Mouse (Mus musculus): ENCODE data around the gene Tmc7.

The Tmc7 gene

DNA sequence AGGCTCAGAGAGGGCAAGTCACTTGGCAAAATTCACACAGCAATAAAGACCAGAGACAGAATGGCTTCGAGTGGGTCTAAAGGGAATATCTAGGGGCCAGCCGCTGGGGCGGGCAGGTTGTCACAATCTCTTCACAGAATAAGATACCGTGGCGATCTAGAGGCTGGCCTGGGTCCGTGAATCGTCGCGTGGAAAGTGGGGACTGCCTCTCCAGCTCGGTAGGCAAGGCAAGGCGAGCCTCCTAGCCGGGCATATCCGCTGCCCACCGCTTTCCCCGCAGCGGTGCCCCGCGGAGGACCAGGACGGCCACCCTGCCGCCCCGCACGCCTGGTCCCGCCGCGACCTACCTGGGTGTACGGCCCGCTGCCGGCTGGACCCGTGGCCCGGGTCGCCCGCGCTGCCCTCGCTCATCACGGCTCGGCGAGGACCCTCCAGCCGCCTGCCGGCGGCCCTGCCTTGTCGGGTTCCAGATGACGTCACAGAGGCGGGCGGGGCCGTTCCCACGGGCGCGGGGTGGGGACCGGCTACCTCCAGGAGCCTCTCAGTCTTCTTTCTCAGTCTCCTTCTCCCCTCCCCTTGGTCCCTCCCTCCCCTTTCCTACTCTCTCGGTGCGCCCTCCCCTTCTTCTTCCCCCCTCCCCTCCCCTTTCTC lies at the start of gene Tmc7:
TSS of gene Tmc7 (minus strand) at position 480 of the 651 bp plus-strand sequence.
- DNase-seq (ENCODE audit: inconsistent ontology term): peak; percentile 84

DNA sequence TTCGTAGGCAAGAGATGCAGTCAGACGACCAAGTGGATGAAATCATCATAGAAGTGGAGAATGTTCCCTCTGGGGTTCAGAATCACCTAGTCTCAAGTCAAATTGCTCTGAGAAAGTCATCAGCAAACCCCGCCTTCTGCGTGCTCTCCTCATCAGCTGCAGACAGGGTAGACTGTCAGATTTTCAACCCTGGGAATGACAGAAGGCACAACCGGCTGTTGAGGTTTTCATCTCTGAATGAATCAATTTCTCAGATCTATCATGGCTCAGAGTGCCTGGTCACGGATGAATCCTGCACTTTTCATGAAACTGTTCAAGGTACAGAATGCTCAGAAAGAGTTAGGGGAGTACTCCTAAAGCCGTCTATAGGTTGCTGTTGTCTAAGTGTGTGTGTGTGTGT lies 49.4 kb upstream of the Tmc7 start:
- no peak for DNase-seq (ENCODE audit: inconsistent ontology term)

DNA sequence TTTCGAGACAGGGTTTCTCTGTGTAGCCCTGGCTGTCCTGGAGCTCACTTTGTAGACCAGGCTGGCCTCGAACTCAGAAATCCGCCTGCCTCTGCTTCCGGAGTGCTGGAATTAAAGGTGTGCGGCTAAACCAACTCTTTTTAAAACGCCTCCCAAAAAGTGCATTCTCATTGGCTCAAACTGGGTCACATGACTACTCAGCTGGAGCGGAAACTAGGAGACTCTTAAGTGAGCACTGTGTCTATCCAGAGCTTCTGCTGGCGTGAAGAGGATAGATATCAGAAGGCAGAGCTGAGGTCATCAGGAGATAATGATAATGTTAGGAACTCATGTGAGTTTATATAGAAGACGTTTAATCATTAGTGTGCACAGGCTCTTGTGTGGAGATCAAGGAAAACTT lies 48.6 kb upstream of the Tmc7 start:
- DNase-seq (ENCODE audit: inconsistent ontology term): no peak

DNA sequence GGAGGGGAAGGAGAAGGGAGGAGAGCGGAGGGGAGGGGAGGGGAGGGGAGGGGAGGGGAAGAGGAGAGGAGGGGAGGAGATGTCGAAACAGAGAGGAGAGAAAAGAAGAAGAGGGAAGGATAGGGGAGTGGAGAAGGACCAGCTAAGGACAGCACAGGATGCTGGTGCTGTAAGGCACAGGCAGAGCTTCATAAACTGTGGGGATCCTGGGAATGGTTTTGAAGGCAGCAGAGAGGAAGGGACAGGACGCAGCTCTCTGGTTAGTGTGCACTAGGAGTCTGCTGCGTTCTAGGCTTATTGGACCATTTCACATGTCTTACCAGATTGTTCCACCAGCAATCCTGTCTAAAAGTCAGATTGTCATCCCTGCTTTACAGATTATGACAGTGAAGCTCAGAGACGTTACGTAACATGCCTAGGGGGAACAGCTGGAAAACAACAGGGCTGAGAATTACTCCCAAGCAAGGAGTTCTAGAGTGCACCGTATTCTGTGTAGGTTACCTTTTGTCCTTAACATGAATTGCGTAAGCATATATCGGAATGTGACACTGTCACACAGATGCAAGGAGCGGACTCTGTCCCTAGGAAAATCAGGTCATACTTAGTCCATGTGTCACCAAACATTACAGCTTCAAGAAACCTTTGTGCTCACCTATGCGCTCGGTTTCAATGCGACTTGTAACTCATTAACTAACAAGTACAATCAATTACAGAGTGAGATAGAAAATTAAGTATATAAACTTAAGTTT lies 43.2 kb upstream of the Tmc7 start:
- DNase-seq (ENCODE audit: inconsistent ontology term): no peak

DNA sequence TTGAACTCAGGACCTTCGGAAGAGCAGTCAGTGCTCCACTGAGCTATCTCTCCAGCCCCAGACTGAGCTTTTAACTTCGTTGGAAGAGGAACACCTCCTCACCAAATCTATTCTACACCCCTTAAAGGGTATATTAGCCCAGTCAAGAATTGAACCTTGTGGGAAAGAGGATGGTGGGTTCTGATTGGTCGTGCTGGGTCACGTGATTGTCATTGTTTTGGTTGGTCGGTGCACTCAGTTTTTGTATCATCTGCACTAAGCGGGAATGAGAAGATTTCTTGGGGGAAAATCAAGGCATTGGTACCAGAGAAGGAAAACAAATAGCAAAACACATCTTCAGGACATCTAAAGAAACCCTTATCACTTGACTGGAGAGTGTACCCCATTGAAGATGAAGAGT lies 36.6 kb upstream of the Tmc7 start:
- no peak for DNase-seq (ENCODE audit: inconsistent ontology term)

DNA sequence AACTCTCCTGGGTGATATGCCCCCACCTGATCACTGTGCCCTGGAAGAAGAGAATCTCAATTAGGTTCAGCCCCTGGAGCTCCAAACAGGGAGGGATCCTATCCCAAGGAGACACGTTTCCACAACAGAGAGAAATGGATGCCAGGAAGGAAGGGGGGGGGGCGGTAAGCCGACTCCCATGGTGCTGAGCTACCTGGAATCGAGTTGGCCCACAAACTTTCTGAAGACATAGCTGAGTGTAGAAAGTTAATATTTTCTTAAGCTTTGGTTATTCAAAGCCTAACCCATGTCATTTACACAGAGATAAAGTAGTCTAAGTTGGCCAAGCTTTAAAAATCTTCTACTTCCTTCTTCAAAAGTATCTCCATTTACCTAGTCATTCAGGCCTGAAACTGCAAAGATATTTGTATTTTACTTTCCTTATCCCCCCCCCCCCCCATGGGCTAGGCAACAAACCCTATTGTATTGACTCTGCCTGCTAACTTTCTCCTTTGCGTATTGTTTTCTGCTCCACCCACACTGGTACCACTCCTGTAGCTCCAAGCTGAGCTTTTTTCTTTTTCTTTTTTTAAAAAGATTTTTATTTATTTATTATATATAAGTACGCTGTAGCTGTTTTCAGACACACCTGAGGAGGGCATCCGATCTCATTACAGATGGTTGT lies 35.8 kb upstream of the Tmc7 start:
- no peak for DNase-seq (ENCODE audit: inconsistent ontology term)

DNA sequence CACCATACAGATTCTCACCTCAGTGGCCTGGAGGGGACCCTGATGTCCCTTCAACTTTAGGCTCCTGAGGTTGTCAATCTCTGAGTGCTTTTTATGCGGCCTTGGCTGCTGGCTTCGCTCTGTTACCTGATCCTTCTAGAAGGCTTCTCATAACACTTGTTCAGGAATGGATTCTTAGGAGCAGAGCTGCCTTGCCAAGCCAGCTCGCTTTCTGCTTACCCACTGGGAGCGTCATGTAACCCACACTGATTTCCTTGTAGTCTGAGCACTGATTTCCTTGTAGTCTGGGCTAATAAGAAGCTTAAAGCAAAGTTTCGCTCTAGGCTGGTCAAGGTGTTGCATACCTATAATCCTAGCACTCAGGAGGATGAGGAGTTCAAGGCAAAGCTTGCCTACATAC lies 33.6 kb upstream of the Tmc7 start:
- DNase-seq (ENCODE audit: inconsistent ontology term): no peak

DNA sequence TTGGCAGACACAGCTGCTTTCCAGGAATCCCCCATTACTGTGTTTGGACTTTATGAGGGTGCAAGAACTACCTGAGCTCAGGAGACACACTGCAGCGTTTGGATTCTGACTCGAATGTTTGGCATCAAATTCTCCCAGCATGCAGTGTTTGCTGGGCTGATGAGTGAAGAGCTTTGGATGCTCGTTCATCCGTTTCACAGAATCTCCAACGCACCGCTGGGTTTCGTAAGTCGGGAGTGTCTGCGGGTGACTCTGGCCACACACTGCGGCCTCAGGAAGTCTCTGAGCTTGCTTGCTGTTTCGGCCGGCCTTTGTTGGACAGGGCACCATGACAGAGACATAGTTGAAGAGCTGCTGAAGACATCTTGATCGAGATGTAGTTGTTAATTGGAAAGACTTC lies 29.5 kb upstream of the Tmc7 start:
- peak; percentile 56 for DNase-seq (ENCODE audit: inconsistent ontology term)

DNA sequence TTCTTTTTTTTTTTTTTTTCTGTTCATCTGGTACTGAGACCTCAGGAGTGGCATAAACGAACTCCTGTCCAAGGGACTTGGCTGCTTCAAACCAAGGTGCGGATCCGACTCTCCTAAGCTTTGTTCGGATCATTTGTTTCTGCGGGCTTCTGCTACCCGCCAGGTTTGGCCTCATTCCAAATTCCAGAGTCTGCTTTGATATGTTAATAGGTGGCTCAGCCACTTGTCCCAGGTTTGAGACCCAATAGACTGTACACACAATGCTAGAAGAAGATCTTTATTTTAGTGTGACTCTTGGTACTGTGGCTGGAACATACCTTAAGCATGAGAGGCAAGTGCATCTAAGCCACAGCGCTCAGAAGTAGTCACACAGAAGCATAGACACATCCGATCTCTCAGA lies 27.4 kb upstream of the Tmc7 start:
- DNase-seq (ENCODE audit: inconsistent ontology term): no peak

DNA sequence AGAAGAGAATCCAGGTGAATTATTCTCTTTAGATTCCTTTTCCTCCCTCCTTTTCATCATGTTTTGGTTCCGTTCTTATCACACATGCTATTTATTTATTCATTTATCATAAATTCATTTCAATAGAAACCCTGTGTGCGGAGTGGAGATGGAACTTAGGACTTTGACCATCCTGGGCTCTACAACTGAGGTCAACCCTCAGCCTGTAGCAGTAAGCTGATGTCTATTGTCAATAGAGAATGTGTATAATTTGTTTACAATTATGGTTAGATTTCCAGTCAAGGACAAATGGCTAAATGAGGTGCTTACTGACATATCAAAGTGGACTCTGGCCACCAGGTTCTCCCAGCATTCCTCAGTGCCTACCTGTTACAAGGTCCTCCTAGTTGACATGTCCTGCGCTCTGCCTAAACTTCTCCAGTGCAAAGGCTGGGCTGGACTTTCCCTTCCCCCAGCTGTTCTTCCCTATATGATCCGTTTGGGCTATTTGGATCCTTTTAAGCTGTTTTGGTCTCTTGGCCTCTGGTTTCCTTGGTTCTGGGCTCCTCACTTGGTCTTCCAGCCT lies 26.7 kb upstream of the Tmc7 start:
- DNase-seq (ENCODE audit: inconsistent ontology term): no peak

DNA sequence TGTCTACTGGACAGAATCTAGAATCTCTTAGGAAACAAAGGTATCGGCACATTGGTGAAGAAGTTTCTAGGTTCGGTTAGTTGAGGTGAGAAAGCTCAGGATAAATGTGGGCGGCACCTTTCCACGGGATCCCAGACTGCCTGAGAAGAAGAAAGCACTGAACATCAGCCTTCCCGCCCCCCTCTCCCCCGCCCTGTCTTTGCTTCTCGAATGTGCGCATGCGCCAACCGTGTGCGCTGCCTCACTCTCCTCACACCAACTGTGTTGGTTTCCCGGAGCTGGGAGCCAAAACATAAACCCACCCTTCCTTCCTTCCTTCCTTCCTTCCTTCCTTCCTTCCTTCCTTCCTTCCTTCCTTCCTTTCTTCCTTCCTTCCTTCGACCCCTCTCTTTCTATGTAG lies 26.2 kb upstream of the Tmc7 start:
- DNase-seq (ENCODE audit: inconsistent ontology term): no peak

DNA sequence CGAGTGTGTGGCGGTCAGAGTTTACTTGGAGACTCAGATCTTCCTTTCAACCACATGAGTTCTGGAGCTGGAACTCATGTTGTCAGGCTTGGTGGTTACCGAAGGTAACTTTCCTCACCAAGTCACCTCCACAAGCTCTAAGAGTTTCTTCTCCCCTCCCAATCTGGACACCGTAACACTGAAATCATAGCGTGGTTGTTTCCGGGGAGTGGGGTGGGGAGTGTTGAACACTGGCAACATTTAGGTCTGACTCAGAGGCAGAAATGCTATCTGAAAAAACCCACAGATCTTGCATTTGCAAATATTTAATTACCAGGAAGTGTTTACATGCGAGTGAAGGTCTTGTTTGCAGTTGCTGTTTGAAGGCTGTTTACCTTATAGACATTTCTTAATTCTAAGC lies 25.3 kb upstream of the Tmc7 start:
- DNase-seq (ENCODE audit: inconsistent ontology term): no peak

DNA sequence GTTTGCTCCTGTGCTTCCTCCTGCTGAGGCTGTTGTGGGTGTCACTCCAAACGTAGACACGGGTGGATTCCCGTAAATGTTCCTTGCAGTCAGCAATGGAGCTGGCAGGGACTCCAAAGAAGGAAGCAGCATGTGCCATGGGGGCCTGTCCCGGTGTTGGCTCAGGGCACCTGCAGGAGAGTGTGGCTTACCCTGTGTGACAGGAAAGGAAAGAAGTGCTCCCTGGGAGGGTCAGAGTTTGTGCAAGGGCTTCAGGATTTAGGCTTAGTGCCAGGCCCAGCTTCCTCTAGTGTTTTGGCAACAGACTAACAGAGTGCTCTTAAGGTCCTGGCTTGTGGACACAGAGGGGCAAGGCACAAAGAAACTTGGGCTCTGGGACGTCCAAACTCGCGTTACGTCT lies 20.3 kb upstream of the Tmc7 start:
- no peak for DNase-seq (ENCODE audit: inconsistent ontology term)

DNA sequence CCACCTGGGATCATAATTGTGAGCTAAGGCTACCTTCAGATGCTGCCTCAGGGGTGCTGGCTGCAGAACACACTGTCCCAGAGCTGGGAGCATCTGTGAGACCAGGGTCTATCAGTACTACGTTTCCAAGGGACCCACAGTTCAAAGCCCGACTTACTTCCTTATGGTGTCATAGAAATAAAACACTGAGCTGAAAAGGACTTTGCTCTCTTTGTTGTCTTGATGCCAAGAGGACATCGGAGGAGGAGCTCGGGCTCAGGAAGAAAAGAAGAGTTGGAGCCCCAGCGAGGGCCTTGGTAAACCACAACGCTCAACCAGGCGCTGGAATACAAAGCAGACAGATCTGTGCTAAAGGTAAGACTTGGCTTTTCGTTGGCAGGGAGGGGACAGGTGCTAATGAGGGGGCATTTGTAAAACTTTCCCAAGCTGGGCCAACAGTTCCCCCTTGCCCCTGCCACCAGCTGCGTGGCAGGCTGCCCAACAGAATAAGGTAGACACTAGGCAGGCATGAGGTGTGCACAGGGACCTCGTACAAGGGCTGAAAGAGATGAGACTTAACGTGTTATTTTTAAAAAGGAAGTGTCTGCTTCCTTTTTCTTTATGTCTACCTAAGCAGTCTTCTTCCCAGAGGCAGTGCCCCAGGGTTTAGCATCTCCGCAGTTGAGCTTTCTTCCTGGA lies 15.6 kb upstream of the Tmc7 start:
- DNase-seq (ENCODE audit: inconsistent ontology term): no peak

DNA sequence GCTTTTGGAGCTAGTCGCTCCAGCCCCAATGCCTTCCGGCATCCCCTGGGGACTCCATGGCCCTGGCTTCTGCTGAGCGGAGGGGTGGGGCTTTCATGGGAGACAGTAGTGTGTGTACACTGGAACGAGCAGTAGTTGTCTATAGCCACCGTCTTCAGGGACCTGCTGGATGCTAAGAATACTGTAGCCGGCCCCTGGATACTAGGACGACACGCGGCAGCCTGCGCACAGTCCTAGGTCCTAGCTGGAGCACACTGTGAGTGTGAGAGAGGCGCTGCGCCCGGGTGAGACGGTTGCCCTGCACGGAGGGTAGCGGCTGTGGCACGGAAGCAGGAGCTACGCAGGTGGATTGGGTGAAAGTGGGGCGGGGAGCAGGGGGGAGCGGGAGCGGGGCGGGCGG lies 12.7 kb upstream of the Tmc7 start, which contains the start of gene Tmc5:
TSS of gene Tmc5 (plus strand) at position 97 of the 400 bp plus-strand sequence.
- no peak for DNase-seq (ENCODE audit: inconsistent ontology term)

DNA sequence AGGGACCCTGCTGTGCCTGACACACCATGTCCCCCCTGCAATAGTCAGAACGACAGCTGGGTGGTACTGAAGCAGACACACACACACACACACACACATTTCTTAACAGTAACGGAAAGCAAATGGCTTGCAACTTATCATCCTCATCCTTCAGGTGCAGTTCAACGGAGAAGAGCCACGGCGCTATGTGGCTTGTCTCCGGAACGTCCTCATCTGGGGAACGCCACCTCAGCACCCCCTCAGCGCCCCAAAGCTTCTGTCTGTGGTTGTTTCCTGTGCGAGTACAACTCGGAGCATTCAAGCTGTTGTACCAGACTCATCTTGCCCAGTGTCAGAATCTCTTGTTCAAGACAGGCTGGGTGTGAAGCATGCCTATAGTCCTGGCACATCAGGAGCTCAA lies 11.7 kb upstream of the Tmc7 start:
- DNase-seq (ENCODE audit: inconsistent ontology term): no peak

DNA sequence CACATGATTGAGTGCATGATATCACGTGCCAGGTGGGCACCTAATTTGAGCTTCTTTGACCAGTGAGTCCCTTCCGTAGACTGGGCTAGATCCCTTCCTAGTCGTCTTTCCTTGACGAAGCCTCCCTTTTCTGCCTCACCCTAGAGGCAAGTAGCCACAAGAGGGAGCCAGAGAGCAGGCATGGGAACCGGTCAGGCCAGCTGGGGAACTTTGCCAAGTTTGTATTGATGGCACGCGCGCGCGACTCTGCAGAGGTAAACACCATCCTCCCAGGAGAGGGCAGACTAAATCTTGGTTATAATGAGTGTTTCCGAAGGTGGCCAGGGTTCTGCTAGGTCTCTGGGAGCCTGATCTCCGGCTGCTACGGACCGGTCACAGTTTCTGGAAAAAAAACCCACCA lies 10.7 kb upstream of the Tmc7 start:
- peak; percentile 87 for DNase-seq (ENCODE audit: inconsistent ontology term)

DNA sequence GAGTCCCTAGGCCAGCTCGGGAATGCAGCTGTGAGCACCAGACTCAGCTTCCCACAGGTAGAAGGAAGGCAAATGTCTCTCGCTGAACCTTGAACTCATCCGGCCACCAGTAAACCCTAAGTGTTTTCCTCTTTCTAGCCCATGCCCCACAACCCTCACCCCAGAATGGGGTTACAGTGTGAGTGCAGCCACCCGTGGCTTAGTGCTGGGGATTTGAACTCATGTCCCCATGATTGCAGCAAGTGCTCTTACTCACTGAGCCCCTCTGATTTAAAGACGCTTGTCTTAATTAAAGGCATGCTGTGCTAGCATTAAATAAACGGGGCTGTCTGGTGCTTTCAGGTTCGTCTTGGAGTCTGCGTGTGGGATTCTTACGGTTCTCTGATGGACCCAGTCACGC lies 10.1 kb upstream of the Tmc7 start:
- DNase-seq (ENCODE audit: inconsistent ontology term): no peak

DNA sequence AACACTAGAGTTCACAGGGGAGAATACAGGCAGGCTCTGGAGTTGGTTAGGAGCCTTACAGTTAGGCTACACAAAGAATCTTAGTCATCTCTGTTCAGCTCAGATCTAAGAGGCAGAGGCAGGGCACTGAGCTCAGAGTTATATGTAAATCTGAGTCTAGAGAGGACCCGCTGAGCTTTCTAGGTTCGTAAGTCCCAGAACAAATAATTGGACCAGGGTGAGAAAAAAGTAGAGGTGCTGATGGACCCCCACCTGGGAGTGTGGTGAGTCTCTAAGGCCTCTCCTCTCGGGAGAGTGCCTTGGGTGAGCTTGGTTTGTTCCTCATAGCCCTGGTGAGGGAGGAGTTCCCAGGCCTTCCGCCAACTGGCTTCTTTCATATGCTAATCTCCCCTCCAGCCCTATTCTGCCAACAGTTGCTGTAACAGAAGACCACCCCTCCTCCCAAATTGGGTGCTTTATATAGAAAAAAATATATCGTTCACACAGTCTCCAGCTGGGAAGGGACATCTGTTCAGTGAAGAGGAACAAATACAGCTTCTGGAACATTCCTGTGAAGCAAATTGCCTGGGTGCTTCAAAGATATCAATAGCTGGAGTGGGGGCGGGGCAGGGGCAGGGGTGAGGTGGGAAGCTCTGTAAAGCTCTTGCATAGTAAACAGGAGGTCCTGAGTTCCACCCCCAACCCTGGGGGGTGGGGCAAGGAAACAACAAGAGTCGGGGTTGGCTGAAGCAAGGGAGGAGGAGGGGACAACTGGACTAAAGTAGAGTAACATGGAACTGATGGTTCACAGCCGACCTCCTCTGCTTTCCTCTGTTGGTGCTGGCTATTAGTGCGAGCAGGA lies 9.3 kb upstream of the Tmc7 start:
- peak; percentile 72 for DNase-seq (ENCODE audit: inconsistent ontology term)

DNA sequence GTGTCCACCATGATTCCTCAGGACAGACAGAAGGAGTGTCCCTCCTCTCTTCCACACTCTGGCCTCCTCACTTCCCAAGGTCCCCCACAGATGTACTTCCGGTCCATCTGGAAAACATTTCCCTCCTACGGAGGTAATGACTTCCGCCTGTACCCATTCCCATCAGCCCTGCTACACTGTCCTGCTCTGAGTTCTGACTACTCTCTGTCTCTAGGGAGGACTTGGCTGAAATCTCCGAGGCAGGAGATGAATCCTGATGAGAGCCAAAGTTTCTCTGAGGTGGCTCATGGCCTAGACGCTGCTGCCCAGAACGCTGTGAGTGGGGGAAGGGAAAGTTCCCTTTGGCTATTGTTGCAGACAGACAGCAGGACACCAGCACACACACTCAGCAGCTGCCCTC lies 7.6 kb upstream of the Tmc7 start:
- DNase-seq (ENCODE audit: inconsistent ontology term): no peak

DNA sequence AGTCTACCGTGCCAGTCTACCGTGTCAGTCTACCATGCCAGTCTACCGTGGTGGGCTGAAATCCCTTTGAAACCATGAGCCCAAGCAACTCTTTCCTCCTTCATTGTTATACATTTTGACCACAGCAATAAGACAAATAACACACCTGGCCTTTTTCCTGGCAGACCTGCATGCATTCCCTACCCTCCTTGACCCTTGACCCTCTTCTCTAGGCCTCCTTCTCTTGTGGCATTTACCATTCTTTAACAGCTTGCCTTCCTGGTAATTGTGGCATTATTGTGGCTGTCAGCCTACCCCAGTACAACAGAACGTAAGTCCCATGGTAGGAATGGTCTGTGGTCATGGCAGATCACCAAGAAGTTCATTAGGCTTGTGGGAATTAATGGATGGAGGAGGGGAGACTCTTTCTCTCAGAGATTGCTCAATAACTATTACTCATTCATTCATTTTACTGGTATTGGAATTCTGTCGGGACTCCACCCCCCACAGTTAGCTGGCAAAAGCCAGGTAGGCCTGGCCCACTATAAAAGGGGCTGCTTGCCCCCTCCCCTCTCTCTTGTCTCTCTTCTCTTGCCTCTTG lies 6.3 kb upstream of the Tmc7 start:
- peak; percentile 86 for DNase-seq (ENCODE audit: inconsistent ontology term)

All from Muller cell, postnatal 12 days (primary cell).